Mouse (Mus musculus) gastrocnemius, postnatal 10 days (tissue): Measurements from ENCODE around the gene Csad. TPM values are rescaled to one million over a fixed set of nuclear protein-coding genes. Genes with fewer than 3 reads are reported as not detected.

Source experiments
- total RNA-seq, 2 experiments: library from RNA; stranded (reverse); gene quantifications; 2 replicates each; pipeline ENCODE4 v1.2.3; 2021

The Csad gene
- total RNA-seq, 2 experiments from 2014 or later: 23.9 to 25.5 TPM

Other genes with a start within 250 kb of the Csad start
- gene Krt8, start 200.2 kb downstream of the Csad start, total RNA-seq: 1 to 10 TPM; 1.4 to 1.7 TPM
- gene Krt18, start 176.5 kb downstream of the Csad start, total RNA-seq: 1 to 10 TPM; 1.5 to 2.5 TPM
- 100 to 1,000 TPM; 151 to 152 TPM for gene Eif4b, start 131.0 kb downstream of the Csad start, total RNA-seq
- gene Tns2, start 104.3 kb downstream of the Csad start, total RNA-seq: 10 to 100 TPM; 38.8 to 41.9 TPM
- gene Spryd3, start 68.5 kb downstream of the Csad start, total RNA-seq: 10 to 100 TPM; 14.2 to 14.8 TPM
- 10 to 100 TPM; 66.0 to 77.5 TPM for gene Igfbp6, start 60.4 kb downstream of the Csad start, total RNA-seq
- under 1 TPM; 0.14 to 0.27 TPM for gene Soat2, start 54.2 kb downstream of the Csad start, total RNA-seq
- 10 to 100 TPM; 42.8 to 52.6 TPM for gene Zfp740, start 1.5 kb downstream of the Csad start, total RNA-seq
- 1 to 10 TPM in 1 of 2 experiments, under 1 TPM in 1; 0.59 to 1.3 TPM for gene Itgb7, start 27.2 kb upstream of the Csad start, total RNA-seq
- gene Rarg, start 52.8 kb upstream of the Csad start, total RNA-seq: 10 to 100 TPM; 12.4 to 22.2 TPM
- gene Gm9918, start 65.8 kb upstream of the Csad start, total RNA-seq: not detected
- gene Mfsd5, start 74.7 kb upstream of the Csad start, total RNA-seq: 10 to 100 TPM; 16.1 to 17.6 TPM
- gene Espl1, start 91.5 kb upstream of the Csad start, total RNA-seq: 1 to 10 TPM; 5.3 to 7.8 TPM
- 100 to 1,000 TPM; 278 to 289 TPM for gene Pfdn5, start 121.4 kb upstream of the Csad start, total RNA-seq
- gene Myg1, start 127.0 kb upstream of the Csad start, total RNA-seq: 10 to 100 TPM; 18.7 to 20.8 TPM
- 10 to 100 TPM in 1 of 2 experiments, 1 to 10 TPM in 1; 7.8 to 11.1 TPM for gene Aaas, start 146.0 kb upstream of the Csad start, total RNA-seq
- gene Sp7, start 162.5 kb upstream of the Csad start, total RNA-seq: 1 to 10 TPM in 1 of 2 experiments, under 1 TPM in 1; 0.14 to 7.4 TPM
- gene Sp1, start 201.4 kb upstream of the Csad start, total RNA-seq: 10 to 100 TPM; 32.9 to 43.2 TPM
- 1 to 10 TPM; 4.1 to 5.8 TPM for gene Amhr2, start 240.6 kb upstream of the Csad start, total RNA-seq